Mouse (Mus musculus) right cerebral cortex, postnatal 4 days (tissue): Measurements from ENCODE around the gene Abcg2.

Source experiments
- DNase-seq: peaks from one replicate; pipeline ENCODE4 v3.0.0-alpha.2; 2022

Abcg2 gene

DNA sequence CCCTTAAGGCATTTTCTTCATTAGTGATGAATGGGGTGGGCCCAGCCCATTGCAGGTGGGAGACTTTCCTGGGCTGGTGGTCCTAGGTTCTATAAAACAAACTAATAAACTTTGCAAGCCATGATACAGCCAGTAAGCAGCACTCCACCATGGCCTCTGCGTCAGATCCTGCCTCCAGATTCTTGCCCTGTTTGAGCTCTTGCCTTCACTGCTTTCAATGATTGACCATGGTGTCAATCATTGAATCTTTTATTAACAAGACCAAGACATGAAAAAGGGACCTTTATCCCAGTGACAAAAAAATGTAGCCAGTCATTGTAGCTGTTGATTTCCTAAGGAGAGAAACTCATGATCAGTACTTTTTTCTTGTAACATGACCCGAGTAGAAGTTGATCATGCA lies 55.1 kb downstream of the Abcg2 start:
- DNase-seq: no peak

DNA sequence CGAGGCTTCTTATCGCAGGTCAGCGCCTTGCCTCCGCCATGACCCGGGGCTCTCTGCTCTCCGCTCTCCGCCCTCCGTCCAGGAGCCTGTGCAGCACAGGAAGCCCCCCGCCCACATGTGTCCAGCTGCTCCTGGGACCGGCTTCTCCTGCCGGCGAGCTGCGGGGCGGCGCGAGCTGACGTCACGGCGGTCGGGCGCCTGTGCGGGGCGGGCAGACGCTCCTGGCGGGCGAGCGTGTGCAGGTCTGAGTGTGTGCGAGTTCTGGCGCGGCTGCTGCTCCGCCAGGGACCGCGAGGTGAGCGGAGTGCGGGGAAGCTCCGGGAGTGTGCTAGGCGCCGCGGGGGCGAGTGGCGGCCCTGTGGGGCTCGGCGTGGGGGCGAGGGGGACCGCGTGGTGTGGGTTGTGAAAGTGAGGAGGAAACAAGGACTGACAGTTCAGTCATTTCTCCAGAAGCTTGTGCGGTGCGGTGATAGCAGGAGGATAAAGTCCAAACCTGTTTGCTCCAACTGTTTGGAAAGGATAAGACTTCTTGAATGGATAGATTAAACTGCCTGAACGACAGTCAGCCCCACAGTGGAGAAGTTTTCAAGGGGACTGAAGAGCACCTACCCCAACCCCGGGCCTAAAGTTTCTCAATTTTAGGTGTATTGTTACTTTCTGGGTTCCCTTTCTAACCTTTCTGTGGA lies 56.2 kb downstream of the Abcg2 start:
- DNase-seq: peak; percentile 60

DNA sequence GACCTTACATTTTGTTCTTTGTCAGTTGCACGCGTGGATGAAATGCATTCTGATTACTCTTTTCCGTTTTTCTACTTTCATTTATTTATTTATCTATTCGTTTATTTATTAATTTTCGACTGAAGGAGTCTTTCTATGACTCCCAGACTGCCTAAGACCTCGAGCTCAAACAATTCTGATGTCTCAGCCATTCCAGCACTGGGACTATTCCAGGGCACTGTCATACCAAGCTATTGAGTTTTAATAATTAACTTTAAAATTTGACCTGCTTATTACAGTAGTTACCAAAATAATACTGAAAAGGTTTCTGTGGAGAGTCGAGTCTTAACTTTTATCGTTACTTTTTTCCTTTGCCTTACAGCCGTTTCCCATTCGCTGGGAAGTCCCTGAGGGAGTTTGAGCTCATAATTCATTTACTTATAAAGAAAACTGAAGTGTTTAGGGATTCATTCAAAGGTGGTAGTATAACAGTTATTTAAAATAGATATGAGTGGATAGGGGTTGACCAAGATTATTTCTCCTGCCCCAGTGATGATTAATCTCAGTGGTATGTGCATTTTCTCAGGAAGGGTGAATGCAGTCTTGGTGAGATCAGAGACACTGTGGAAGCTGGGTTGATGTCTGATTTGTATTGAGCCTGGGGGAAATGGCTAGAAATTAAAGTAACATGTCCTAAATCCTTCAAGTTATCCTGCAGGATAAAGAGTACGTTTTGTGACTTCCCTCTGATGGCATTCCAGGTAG lies 56.9 kb downstream of the Abcg2 start:
- no peak for DNase-seq

DNA sequence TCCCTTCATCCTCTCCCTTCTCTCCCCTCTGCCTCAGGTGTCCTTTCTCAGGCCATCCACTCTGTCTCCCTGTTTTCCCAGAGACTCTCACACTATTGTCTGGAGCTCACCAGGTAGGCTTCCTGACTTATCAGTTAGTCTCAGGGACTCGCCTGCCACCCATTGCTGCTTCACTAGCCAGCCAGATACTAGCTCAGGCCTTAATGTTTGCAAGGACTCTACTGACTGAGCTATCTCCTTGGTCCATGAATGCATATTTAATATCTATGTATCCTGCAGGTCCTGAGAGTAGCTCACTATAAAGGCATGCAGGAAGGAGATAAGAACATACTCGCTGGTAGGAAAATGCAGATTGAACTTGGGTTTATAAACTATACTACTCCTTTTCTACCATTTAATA lies 57.9 kb downstream of the Abcg2 start:
- DNase-seq: no peak

DNA sequence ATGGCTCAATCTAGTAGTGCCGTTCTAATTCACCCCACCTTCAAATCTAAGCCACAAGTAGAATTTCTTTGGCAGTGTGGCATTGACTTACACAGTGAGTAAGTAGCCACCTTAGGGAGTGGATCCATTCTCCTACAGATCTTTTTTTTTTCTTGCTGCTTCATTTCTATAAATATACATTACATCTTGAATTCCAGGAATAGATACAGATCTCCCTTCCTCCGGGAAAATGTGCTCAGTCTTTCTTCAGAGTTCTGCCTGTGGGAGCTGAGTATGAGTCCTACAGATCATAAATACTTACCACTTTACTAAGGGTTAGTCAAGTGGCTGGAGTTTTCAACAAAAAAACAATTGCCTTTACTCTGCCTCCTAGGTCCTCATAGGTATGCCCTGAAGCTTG lies 60.3 kb downstream of the Abcg2 start:
- no peak for DNase-seq

DNA sequence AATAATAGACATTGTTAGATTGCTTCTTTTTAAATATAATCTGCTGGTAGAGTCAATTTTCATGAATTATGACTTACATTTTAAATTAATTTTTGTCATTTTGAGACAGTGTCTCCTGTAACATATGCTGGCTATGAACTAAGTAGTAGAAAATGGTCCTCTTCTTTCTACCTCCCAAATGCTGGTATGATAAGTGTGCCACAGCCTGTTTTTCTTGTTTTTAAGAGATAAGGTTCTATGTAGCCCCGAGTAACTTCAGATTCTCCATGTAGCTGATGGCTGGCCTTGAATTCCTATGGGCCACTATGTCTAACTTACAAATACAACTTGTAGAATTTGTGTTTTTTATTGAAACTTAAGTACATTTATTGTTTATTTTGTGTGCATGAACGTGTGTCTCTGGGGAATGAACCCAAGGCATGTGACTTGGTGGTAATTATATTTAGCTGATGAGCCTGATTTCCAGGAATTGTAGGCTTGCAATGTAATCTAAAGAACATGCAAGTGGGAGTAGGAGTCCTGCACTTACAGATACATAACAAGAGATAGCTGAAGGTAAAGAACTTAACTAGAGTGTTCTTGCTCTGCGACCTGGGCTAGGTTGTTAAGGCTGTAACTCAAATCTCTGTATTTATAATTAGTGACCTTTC lies 63.9 kb downstream of the Abcg2 start:
- no peak for DNase-seq

DNA sequence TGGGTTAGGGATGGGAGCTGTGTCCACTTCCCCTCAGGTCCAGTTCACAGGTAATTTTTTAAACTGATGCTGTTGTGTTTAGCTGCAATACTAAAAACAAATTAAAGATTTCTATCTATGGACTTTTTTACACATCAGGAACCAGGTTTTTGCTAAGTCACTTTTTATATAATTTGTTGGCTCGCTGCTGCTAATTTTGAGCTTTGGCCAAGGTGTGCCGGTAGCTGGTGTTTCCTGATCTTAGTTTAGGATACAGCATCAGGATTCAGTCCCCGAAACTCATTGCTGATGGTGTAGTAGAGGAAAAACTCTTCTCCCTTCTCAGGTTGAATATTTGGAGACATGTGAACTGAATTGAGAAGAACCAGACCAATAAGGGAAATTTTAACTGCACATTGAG lies 65.8 kb downstream of the Abcg2 start:
- DNase-seq: no peak

DNA sequence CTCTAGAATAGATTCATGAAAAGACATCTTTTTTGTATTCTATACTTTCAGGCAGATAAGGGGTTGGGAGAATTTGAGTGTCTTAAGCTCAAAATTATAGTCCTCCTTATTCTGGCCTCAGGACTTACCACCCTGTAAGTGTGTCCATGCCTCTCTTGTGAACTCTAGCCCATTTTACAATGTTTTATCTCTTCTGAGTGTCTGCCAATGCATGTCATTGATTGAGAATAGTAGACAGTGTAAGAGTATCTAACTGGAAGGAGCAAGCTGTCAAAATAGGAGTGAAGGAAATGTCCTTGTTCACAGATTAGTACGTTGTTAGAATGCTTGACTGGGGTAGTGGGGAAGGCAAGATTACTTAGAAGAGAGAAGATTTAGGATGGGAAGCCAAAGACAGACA lies 66.7 kb downstream of the Abcg2 start:
- no peak for DNase-seq

DNA sequence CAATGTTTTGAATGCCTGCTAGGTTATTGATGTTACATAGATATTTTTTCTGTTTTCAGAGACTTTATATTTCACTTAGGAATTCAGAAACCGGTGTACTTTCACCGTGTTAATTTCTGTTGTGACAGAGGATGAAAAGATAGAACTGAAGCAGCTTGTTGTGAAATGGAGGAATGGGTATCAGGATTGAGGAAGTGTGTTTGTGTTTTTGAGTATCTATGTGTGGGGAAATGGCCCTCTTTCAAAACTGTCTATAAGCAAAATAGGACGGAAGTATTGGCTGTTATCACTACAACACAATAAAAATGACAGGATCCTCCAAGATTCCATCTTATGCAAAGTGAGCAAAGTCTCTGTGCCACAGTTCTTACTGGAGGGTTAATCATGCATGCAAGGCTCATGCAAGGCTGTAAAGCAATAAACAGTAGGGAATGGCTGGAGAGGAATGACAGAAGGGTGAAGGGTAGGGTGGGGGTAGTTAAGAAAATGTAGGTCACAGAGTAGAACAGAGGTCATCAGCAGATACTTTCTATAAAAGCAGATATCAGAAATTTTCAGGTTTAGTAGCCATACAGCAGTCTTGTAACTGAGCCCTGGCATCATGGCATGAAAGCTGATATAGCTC lies 76.7 kb downstream of the Abcg2 start:
- no peak for DNase-seq

DNA sequence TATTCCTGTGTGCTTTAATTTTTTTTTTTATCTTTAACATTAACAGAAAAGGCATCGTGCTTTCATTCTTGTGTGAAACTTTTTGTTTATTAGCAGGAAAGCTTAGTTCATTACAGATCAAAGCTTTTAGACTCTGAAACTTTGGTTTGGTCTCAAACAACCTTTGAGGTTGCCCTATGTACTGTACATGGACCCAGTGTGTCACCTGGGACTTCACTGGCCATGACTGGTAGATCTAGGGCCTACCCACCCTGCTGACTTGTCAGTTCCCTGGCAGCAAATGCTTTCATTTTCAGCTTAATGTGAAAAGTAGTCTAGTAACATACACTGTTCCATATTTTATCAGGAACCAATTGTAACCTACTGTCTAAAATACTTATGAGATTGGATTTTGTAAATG lies 93.5 kb downstream of the Abcg2 start:
- DNase-seq: no peak

DNA sequence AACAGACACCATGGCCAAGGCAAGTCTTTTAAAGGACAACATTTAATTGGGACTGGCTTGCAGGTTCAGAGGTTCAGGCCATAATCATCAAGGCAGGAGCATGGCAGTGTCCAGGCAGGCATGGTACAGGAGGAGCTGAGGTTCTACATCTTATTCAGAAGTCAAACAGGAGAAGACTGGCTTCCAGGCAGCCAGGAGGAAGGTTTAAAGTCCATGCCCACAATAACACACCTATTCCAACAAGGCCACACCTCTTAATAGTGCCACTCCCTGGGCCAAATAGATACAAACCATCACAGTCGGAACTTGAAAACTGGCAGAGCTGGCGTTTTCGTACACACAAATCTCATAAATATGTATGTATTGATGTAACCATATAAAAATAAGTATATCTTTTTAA lies 94.2 kb downstream of the Abcg2 start:
- no peak for DNase-seq

DNA sequence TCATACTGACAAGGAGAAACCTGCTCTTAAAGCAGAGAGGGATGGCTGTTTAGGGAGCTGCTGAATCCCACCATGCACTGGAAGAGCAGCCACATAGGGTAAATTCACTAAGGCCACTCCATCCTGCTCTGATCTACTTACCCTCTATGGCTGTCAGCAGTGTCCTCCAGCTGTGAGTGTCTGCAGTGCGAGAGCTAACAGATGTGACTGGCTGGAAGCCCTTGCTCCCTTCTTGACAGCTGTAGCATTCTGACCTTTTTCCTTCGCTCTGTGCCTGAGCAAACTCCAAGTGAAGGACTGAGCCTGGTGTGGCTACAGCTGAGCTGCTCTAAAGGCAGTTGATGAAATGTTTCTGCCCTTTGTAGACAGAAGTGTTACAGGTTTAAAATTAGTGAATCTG lies 107.3 kb downstream of the Abcg2 start:
- DNase-seq: no peak

DNA sequence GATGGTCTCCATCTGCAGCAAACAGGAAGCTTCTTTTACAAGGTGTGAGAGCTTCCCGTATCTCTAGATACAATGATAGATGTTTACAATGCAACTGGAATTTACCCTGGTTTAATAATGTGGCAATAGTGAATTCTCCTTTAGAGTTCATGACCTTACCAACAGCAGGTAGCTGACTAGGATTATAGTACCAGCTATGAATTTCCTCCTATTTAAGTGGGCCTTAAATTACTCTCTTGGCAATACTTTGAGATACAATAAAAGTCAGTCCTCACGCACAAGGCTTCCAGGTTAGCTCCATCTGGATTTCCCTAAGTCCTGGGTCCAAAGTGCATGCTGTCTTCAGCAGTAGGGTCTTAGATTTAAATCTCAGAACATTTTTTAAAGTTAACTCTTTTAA lies 109.9 kb downstream of the Abcg2 start:
- no peak for DNase-seq

DNA sequence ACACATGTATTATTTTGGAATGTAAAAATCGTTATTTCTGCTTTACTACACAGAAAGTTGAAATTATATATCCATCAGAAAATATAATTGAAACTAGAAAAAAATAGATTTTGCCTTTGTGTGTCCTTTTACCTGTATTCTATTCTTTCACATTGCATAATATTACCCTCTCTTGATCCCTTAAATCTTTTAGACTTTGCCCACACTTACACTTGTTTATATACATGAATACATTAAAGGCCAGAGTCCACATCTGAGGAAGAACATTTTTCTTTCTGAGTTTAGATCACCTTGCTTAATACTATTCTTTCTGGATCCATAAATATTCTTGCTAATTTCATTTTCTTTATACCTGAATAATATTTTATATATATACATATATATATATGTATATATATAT lies 110.4 kb downstream of the Abcg2 start:
- DNase-seq: no peak

DNA sequence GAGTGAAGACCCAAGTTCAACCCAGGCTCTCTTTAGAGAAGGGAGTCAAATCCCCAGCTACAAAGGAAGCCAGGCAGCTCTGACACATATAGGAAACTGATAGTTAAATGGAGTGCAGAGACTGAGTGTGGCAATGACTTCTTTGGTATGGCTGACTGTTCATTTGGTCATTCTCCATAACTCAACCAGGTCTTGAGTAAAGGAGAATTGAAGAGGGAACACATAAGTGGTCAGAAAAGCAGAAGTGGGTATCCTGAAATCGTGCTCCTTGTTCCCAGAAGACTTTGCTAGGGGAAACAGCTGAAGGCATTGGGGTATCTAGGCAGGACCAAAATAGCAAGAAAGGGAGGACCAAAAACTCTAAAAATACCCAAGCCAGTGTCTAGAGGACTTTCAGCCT lies 126.0 kb downstream of the Abcg2 start:
- DNase-seq: no peak

DNA sequence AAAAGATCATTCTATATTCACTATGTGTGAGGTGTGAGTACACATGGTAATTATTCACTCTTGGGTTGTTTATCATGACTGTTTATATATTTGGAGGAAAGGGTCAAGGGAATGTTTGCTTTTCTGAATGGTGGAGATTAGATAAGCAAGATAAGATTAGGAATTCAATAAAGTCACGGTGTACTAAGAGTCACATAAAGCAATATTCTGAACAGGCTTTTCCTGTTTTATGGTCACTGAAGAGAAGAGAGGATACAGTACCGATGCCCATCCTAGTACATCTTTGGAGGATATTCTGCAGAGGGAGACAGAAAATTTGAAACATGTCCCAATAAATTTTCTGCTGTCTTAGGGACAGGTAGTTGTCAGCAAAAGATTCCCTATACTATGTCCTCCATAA lies 127.6 kb downstream of the Abcg2 start:
- no peak for DNase-seq

DNA sequence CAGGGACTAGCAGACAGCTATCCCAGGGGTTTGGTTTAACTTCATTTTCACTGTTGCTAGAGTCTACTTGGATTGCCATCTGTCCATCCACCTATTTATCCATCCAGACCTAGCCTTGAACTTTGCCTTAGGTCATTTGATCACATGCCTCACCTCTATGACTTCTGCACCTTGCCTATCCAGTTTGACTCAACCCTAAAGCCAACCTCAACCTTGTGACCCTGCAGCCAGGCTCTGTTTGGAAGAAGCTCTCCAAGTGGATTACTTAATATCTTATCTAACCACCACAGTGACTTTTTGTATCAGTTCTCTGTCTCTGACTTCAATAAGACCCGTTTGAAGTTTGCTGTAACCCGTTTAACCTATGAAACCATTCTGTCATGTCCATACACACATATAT lies 149.5 kb downstream of the Abcg2 start:
- DNase-seq: no peak

DNA sequence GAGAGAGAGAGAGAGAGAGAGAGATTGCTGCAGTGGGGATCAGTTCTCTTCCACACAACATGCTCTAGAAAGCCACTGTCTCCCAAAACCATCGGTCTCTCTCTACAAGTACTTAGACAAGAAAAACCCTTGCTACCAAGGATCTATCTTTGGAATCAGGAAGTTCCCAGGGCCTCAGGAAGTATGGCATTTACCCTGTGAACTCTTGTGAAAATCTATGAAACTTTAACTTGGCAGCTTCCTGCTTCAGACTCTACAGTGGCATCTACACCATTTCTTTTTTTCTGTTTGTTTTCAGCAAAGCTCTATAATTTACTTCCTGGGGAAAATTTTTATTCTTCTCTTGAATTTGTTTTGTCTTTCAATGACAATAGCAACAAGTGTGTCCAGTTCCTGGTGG lies 150.8 kb downstream of the Abcg2 start:
- DNase-seq: no peak
